Mouse (Mus musculus) left cerebral cortex, postnatal 25 days (tissue): Measurements from ENCODE around the gene Zfp174. TPM values are rescaled to one million over a fixed set of nuclear protein-coding genes. Genes with fewer than 3 reads are reported as not detected.
"Not testable (repeated sequence)": the region's sequence is repeated elsewhere in the genome, so short reads cannot be mapped to it uniquely, and the experiment has no call there.

ENCODE experiments used
- DNase-seq, 2 experiments: peaks; one replicate each; pipeline ENCODE4 v3.0.0; 2022; ENCODE audit warnings: low spot score in 2 of 2, mixed read lengths in 1 of 2
- intact Hi-C: fragments of 180-260 bp; cut with DNase I; formaldehyde crosslinking; loops from one replicate; pipeline ENCODE4 v1.15.1; 2025
- total RNA-seq, 2 experiments: library from RNA; stranded (reverse); gene quantifications; 2 replicates each; pipeline ENCODE4 v1.2.3; 2021

Gene Zfp174
- 1 to 10 TPM; 4.7 to 5.0 TPM for total RNA-seq

GRCm38 (mm10) chr16:3846711-3847518, at the start of gene Zfp174:
TSS of gene Zfp174 (plus strand) at chr16:3847268.
- intact Hi-C loops, result loop anchor here (10.0 kb wide), 1 partner anchor 102 kb away; the partner anchor contains the start of gene Zfp263
- DNase-seq, result peak; percentile 95 to 98

- no peak for DNase-seq
- intact Hi-C loops, result no loop called here
These were observed 38.9 kb upstream of the Zfp174 start for GRCm38 (mm10) chr16:3808176-3808575.

- DNase-seq, intact Hi-C loops: not testable (repeated sequence)
These were observed 32.4 kb upstream of the Zfp174 start for GRCm38 (mm10) chr16:3814667-3815066.

GRCm38 (mm10) chr16:3820202-3820601, 26.9 kb upstream of the Zfp174 start:
- intact Hi-C loops, result no loop called here
- no peak for DNase-seq

GRCm38 (mm10) chr16:3828021-3828420, 19.0 kb upstream of the Zfp174 start:
- DNase-seq, result no peak
- intact Hi-C loops, result no loop called here

GRCm38 (mm10) chr16:3829727-3830126, 17.3 kb upstream of the Zfp174 start:
- intact Hi-C loops, result no loop called here
- no peak for DNase-seq

GRCm38 (mm10) chr16:3830588-3831109, 16.4 kb upstream of the Zfp174 start, which contains the start of gene Olfr15:
TSS of gene Olfr15 (plus strand) at chr16:3830878.
- intact Hi-C loops, result no loop called here
- DNase-seq, result no peak

- no peak for DNase-seq
- intact Hi-C loops, result no loop called here
These were observed 11.6 kb upstream of the Zfp174 start for GRCm38 (mm10) chr16:3835461-3835860.

GRCm38 (mm10) chr16:3839157-3839885, 7.7 kb upstream of the Zfp174 start:
- intact Hi-C loops, result no loop called here
- DNase-seq, result peak in 1 of 2 experiments; percentile 24

GRCm38 (mm10) chr16:3842989-3843388, 4.1 kb upstream of the Zfp174 start:
- no peak for DNase-seq
- intact Hi-C loops, result loop anchor here (10.0 kb wide), 1 partner anchor 98 kb away; the partner anchor contains the start of gene Zfp263

GRCm38 (mm10) chr16:3843796-3844195, 3.3 kb upstream of the Zfp174 start:
- intact Hi-C loops, result loop anchor here (10.0 kb wide), 1 partner anchor 99 kb away; the partner anchor contains the start of gene Zfp263
- no peak for DNase-seq

- no peak for DNase-seq
- intact Hi-C loops, result loop anchor here (10.0 kb wide), 1 partner anchor 103 kb away; the partner anchor contains the start of gene Zfp263
These were observed 803 bp downstream of the Zfp174 start for GRCm38 (mm10) chr16:3847871-3848270.

- DNase-seq, result no peak
- intact Hi-C loops, result loop anchor here (10.0 kb wide), 1 partner anchor 104 kb away; the partner anchor contains the start of gene Zfp263
These were observed 1.3 kb downstream of the Zfp174 start for GRCm38 (mm10) chr16:3848416-3848815.

GRCm38 (mm10) chr16:3851301-3851700, 4.2 kb downstream of the Zfp174 start:
- DNase-seq, intact Hi-C loops: not testable (repeated sequence)

- DNase-seq, result no peak
- intact Hi-C loops, result no loop called here
These were observed 5.5 kb downstream of the Zfp174 start for GRCm38 (mm10) chr16:3852586-3852985.

- intact Hi-C loops, result no loop called here
- no peak for DNase-seq
These were observed 7.5 kb downstream of the Zfp174 start for GRCm38 (mm10) chr16:3854437-3855182.

- DNase-seq, result no peak
- intact Hi-C loops, result no loop called here
These were observed 8.7 kb downstream of the Zfp174 start for GRCm38 (mm10) chr16:3855776-3856175.

GRCm38 (mm10) chr16:3859254-3859653, 12.2 kb downstream of the Zfp174 start:
- no peak for DNase-seq
- intact Hi-C loops, result no loop called here

GRCm38 (mm10) chr16:3871815-3872214, 24.7 kb downstream of the Zfp174 start:
- intact Hi-C loops, result loop anchor here (1.0 kb wide), 1 partner anchor 12 kb away; the partner anchor contains the start of genes Gm20695 and Zfp597
- no peak for DNase-seq
